Mouse (Mus musculus) embryonic fibroblast, embryonic 13.5 days (primary cell): ENCODE data around the gene Rtbdn. TPM values are rescaled to one million over a fixed set of nuclear protein-coding genes. Genes with fewer than 3 reads are reported as not detected.

Experiments
- H3K27ac ChIP-seq: 2 replicates; pipeline ENCODE4 v1.5.1; 2012; ENCODE audit warnings: low read length, control low read depth, inconsistent platforms; ENCODE audit not compliant: insufficient read depth
- H3K4me1 ChIP-seq: 2 replicates; pipeline ENCODE4 v1.6.1; 2011; ENCODE audit warnings: low read length; ENCODE audit not compliant: control insufficient read depth, insufficient read depth
- H3K4me3 ChIP-seq: 2 replicates; pipeline ENCODE4 v1.5.1; 2011; ENCODE audit warnings: mild to moderate bottlenecking, control low read depth, low read length; ENCODE audit not compliant: insufficient read depth
- CTCF ChIP-seq: IDR thresholded peaks from 2 replicates; pipeline ENCODE4 v1.5.1; 2011; ENCODE audit warnings: mild to moderate bottlenecking, control low read depth, low read length, moderate library complexity, borderline replicate concordance; ENCODE audit not compliant: insufficient read depth
- POLR2A ChIP-seq: IDR thresholded peaks from 2 replicates; pipeline ENCODE4 v1.6.1; 2011; ENCODE audit warnings: low read depth, mild to moderate bottlenecking, control low read depth, low read length, moderate library complexity
- polyA plus RNA-seq: library from polyadenylated mRNA; stranded (reverse); fragments of >200 nt; gene quantifications from 2 replicates; pipeline ENCODE4 v1.2.4, GENCODE M21; 2011; ENCODE audit warnings: low read depth; ENCODE audit not compliant: missing spikeins, insufficient read length

Rtbdn gene
- polyA plus RNA-seq, 1 experiment, result not detected

DNA sequence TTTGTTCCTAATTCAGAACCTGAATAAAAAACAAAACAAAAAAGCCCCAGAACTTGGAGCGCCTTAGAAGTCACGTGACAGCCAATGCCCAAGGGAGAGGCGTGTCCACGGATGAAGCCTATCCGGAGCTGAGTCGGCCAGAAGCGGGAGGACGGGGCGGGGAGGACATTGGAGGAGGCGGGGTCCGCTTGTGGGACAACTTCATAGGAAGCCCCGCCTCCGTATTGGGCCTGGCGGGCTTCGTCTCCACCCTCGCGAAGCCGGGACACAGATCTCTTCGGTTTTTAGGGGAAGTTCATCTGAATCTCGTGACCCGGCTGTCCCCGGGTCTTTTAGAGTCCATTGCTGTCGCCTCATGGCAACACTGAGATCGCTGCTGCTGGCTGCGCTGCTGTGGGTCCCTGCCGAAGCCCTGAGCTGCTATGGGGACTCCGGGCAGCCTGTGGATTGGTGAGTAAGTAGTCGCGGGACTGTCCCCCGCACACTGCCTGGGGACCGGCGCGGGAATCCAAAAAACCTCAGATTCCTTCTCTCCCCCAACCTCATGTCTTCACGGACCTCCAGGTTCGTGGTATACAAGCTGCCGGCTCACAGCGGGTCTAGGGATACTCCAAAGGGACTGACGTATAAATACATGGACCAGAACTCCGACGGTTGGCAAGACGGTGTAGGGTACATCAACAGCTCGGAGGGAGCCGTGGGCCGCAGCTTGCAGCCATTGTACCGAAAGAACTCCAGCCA, 38.2 kb upstream of the Rtbdn start, which contains the start of gene Dnase2a:
Gene Dnase2a, plus strand, starts transcription at position 140 of the 741 bp plus-strand sequence.
- no peak for TF ChIP-seq CTCF
- peak; percentile 56; the same call in 1 of the 2 replicates for TF ChIP-seq POLR2A
- H3K4me1 ChIP-seq, result peaks cover under 1% of the 10 kb centered on the region; the same call in 1 of the 2 replicates
- peak within 1 kb of the TSS; percentile 67 for H3K4me3 ChIP-seq
- H3K27ac ChIP-seq, result no peak within 1 kb of the TSS

DNA sequence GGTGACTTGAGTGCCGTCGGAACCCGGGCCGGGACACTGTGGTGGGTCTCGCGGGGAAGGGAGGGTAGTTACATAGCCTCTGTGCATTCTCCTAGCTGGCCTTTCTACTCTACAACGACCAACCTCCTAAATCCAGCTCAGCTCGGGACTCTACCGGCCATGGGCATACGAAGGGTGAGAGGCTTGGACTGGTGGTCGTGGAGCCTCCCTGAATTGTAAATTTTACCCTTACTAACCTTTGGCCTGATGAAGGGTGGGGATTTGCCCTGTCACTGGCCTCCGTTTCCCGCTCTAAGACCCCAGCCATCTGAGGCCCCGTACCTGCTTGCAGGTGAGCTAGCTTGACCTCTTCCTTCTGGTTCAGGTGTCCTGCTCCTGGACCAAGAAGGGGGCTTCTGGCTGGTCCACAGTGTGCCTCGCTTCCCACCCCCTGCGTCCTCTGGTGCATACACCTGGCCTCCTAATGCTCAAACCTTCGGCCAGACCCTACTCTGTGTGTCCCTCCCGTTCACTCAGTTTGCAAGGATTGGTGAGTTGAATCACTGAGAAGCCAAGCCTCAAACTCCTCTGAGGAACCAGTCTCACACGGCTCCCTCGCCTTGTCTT, 37.5 kb upstream of the Rtbdn start:
- Histone ChIP-seq H3K4me3 (peak overlapping the region; percentile 67), H3K4me1 (no peaks in the 10 kb centered on the region), H3K27ac (no peak overlapping the region)
- TF ChIP-seq CTCF, result no peak
- TF ChIP-seq POLR2A, result no peak

- Histone ChIP-seq H3K27ac (no peak overlapping the region), H3K4me3 (no peak overlapping the region), H3K4me1 (no peaks in the 10 kb centered on the region)
- no peak for TF ChIP-seq CTCF
Observed at GRCm38 (mm10) chr8:84909949-84910348, 36.8 kb upstream of the Rtbdn start.

GRCm38 (mm10) chr8:84910551-84910950, 36.2 kb upstream of the Rtbdn start:
- TF ChIP-seq CTCF (no peak), POLR2A (no peak)
- no peak overlapping the region for H3K27ac ChIP-seq
- no peak overlapping the region for H3K4me3 ChIP-seq
- no peaks in the 10 kb centered on the region for H3K4me1 ChIP-seq

DNA sequence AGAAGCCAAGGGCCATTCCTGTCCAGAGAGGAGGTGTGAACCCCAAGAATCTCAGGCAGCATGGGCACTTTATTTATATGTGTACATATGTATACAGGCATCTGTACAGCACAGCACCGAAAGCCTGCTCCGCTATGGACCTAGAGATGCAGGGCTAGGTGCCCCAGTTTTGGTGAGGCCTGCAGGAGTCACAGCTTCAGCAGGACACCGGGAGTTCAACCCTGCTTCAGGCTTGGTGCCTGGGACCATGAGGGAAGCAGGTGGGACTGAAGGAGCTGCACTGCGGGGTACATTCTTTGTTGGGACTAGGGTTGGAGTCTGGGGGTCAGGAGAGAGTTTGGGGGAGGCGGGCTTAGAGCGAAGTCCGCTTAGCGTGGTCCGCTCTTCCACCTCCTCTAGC, 34.9 kb upstream of the Rtbdn start:
- Histone ChIP-seq H3K27ac (no peak overlapping the region), H3K4me3 (no peak overlapping the region), H3K4me1 (no peaks in the 10 kb centered on the region)
- TF ChIP-seq POLR2A, result no peak
- no peak for TF ChIP-seq CTCF

- no peak overlapping the region for H3K27ac ChIP-seq
- H3K4me3 ChIP-seq, result no peak overlapping the region
- TF ChIP-seq POLR2A (no peak), CTCF (no peak)
- H3K4me1 ChIP-seq, result no peaks in the 10 kb centered on the region
Observed at GRCm38 (mm10) chr8:84912391-84912790, 34.4 kb upstream of the Rtbdn start.

- Histone ChIP-seq H3K27ac (no peak overlapping the region), H3K4me3 (peak overlapping the region; percentile 25), H3K4me1 (no peaks in the 10 kb centered on the region)
- peak; percentile 25; the same call in 1 of the 2 replicates for TF ChIP-seq POLR2A
- no peak for TF ChIP-seq CTCF
Observed at GRCm38 (mm10) chr8:84912895-84913501, 33.8 kb upstream of the Rtbdn start.

DNA sequence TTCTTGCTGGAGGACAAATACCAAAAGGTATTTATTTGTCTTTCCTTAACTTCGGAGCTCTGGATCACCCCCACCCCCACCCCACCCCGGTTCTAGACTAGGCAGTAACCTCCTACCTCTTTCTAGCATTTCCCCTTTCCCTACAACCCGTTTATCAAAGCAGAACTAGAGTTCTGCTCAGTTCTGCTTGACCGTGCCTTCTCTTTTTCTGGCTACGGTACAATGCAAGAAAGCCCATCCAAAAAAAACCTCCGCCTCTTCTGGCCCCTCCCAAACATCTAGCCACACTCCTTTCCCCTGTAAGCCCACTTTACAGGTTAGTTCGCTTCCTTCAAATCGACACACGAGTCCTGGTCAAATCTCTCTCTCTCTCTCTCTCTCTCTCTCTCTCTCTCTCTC, 33.3 kb upstream of the Rtbdn start:
- Histone ChIP-seq H3K4me1 (no peaks in the 10 kb centered on the region), H3K4me3 (peak overlapping the region; percentile 25), H3K27ac (no peak overlapping the region)
- TF ChIP-seq POLR2A (no peak), CTCF (no peak)

DNA sequence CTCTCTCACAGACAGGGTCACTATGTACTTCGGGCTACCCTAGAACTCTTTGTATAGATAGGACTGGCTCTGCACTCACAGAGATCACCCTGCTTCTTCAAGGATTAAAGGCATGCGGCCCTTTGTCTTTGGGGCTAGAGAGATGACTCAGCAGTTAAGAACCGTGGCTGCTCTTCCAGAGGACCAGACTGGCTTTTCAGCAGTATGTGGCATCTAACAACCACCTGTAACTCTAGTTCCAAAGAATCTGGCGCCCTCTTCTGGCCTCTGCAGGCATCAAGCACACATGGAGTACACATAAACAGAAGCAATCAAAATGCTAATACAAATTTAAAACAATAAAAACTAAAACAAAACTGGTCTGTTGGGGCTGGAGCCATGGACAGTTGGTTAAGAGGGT, 32.8 kb upstream of the Rtbdn start:
- H3K4me3 ChIP-seq, result no peak overlapping the region
- H3K27ac ChIP-seq, result no peak overlapping the region
- H3K4me1 ChIP-seq, result no peaks in the 10 kb centered on the region
- no peak for TF ChIP-seq CTCF
- TF ChIP-seq POLR2A, result no peak

- Histone ChIP-seq H3K4me1 (no peaks in the 10 kb centered on the region), H3K4me3 (no peak overlapping the region), H3K27ac (no peak overlapping the region)
- no peak for TF ChIP-seq CTCF
Observed at GRCm38 (mm10) chr8:84915269-84915668, 31.5 kb upstream of the Rtbdn start.

DNA sequence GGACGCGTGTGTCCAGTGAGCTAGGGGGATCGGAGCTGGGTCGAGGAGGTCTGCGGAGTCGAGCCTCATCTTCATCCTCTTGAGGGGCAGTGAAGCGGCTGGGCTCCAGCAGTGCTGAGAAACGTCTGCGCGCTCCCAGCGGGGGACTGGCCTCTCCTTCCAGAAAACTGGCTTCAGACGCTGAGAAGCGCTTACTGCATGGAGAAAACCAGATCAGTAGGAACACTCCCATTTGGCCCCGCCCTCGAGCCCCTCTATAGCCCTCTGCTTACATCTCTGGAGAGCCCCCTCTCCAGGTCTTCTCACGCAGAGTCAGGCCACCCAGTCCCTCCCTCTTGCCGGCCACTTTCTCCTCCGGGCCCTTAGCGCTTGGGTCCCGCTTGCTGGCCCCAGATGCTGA, 29.0 kb upstream of the Rtbdn start:
- Histone ChIP-seq H3K4me1 (peaks cover 5% of the 10 kb centered on the region), H3K4me3 (no peak overlapping the region), H3K27ac (no peak overlapping the region)
- TF ChIP-seq POLR2A (no peak), CTCF (no peak)
